ENCODE assay signal across 9 mouse cellular contexts in the genomic region with DNA sequence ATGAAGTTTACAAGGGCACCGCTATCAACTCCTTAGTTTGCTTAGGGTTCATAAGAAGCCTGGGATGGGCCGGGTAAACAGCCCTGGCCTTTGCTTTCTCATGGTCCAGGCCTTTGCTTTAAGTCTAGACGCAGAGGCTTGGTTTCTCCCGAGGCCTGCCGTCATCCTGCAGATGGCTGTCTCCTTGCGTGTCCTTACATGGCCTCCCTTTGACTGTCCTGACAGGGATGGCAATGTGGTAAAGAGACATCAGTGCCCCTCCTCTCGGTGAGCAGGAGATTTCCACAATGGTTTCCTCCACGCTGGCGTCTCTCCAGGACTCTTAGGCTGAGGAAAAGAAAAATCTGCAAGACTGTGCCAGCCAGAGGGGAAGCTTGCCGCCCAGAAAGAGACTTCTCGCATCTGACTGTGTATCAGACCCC. TPM values are rescaled to one million over a fixed set of nuclear protein-coding genes. Genes with fewer than 3 reads are reported as not detected.
A peak's percentile ranks its signal among the peaks of the same experiment; 100 is the strongest.
DNase-seq lines count a peak whose midpoint lies in the region; ATAC-seq and TF ChIP-seq lines count a peak whose summit lies in the region.
"Had no signal": no experiment of that assay in that cellular context is flagged by ENCODE, and none has a peak within 500 bp of the region (broad histone marks: within the 10 kb centered on the region; RNA-seq: fewer than 3 reads in every experiment).

No protein-coding gene starts in this region.

- H3K27me3 ChIP-seq in neural tube, embryonic 11.5 days (ENCODE audit: control insufficient read depth, insufficient read depth, low read length): no peaks in the 10 kb centered on the region
- no peaks in the 10 kb centered on the region for H3K27me3 ChIP-seq in intestine, embryonic 16.5 days (replicated peaks; ENCODE audit: control insufficient read depth, insufficient read depth, low read length)
- H3K27me3 ChIP-seq: Patski had no signal

- DNase-seq in neural tube, embryonic 11.5 days (ENCODE audit: low spot score): no peak
- no peak for DNase-seq in neural tube, embryonic 10.5 days (ENCODE audit: extremely low spot score, low spot score)
- DNase-seq in lung, adult 2 months: peak; percentile 23
- peak; percentile 25 for DNase-seq in retina, embryonic 14.5 days (ENCODE audit: low spot score)
- no peak for DNase-seq in thymus, postnatal 14 days
- no peak for DNase-seq in embryo, embryonic 11 days

- H3K4me2 ChIP-seq in neural tube, embryonic 11.5 days (ENCODE audit: low read depth): no peak overlapping the region
- H3K4me2 ChIP-seq in intestine, embryonic 16.5 days (ENCODE audit: low read depth, low read length): no peak overlapping the region

- no peak for TF ChIP-seq POLR2A in lung, adult 2 months (IDR thresholded peaks at IDR 0.05; ENCODE audit: borderline replicate concordance, extremely low read depth, low read depth, low read length)

- no peak for ATAC-seq in neural tube, embryonic 11.5 days (ENCODE audit: insufficient read depth, low FRiP score, low TSS enrichment)
- ATAC-seq in frontal cortex, adult (ENCODE audit: low TSS enrichment): peak; percentile 55
- ATAC-seq in intestine, embryonic 16.5 days: peak; percentile 64

- TF ChIP-seq CTCF in lung, adult 2 months (IDR thresholded peaks at IDR 0.05; ENCODE audit: insufficient read depth, low read length): no peak

- WGBS in neural tube, embryonic 11.5 days: 51% methylated on average over 11 of the region's 11 CpGs
- 41% methylated on average over 11 of the region's 11 CpGs for WGBS in intestine, embryonic 16.5 days
- WGBS in lung, adult 2 months: 26% methylated on average over 11 of the region's 11 CpGs

- H3K4me3 ChIP-seq in neural tube, embryonic 11.5 days (ENCODE audit: low read depth, low read length): no peak overlapping the region
- no peak overlapping the region for H3K4me3 ChIP-seq in intestine, embryonic 16.5 days (ENCODE audit: low read length)
- no peak overlapping the region for H3K4me3 ChIP-seq in lung, adult 2 months (replicated peaks; ENCODE audit: extremely low read depth, low read depth, low read length)

- peaks cover 49% of the 10 kb centered on the region for H3K4me1 ChIP-seq in neural tube, embryonic 11.5 days (ENCODE audit: control insufficient read depth, insufficient read depth, low read length)
- peaks cover 56% of the 10 kb centered on the region for H3K4me1 ChIP-seq in intestine, embryonic 16.5 days (ENCODE audit: control insufficient read depth, insufficient read depth, low read length)
- peaks cover 4% of the 10 kb centered on the region; the same call in 1 of the 2 replicates for H3K4me1 ChIP-seq in lung, adult 2 months (ENCODE audit: control insufficient read depth, insufficient read depth, low read length)

- H3K9me3 ChIP-seq in neural tube, embryonic 11.5 days (ENCODE audit: control insufficient read depth, low read length): no peaks in the 10 kb centered on the region
- H3K9me3 ChIP-seq in intestine, embryonic 16.5 days (ENCODE audit: control insufficient read depth, low read length): no peaks in the 10 kb centered on the region

- H3K9ac ChIP-seq in neural tube, embryonic 11.5 days (ENCODE audit: low read length): no peak overlapping the region
- H3K9ac ChIP-seq in intestine, embryonic 16.5 days (ENCODE audit: low read depth, low read length): 0 out of 2 replicates have a peak overlapping the region, but pooled peaks have one; percentile 9

- no peaks in the 10 kb centered on the region for H3K36me3 ChIP-seq in neural tube, embryonic 11.5 days (ENCODE audit: control insufficient read depth, insufficient read depth, low read length)
- H3K36me3 ChIP-seq in intestine, embryonic 16.5 days (ENCODE audit: control insufficient read depth, insufficient read depth, low read length): no peaks in the 10 kb centered on the region

- H3K27ac ChIP-seq in neural tube, embryonic 11.5 days (ENCODE audit: low read depth, low read length): peak overlapping the region; percentile 31; the same call in 1 of the 2 replicates
- H3K27ac ChIP-seq in intestine, embryonic 16.5 days (ENCODE audit: low read length): peak overlapping the region; percentile 49; the same call in 1 of the 2 replicates

RNA-seq across cellular contexts. Expression of a gene that starts 36.3 kb away (rescaled TPM):
- polyA plus RNA-seq in neural tube, embryonic 11.5 days (2014; fragmentation: Nextera tagmentation; extraction: Ambion mirVana): 9.8 and 10.1 TPM in 2 replicates
- 4.2 and 5.1 TPM in 2 replicates for polyA plus RNA-seq in intestine, embryonic 16.5 days (2015; fragmentation: Nextera tagmentation; extraction: Ambion mirVana)
- 4.3 and 5.3 TPM in 2 replicates for polyA plus RNA-seq in lung, adult 2 months (2012; rRNA removed)

Comparison
In these comparisons a context has a peak if more than half of its experiments do, and no peak if none do; other contexts are left out.
1. DNase-seq: peak in lung, adult 2 months (single experiment) and retina, embryonic 14.5 days (single experiment); none in neural tube, embryonic 11.5 days (single experiment), neural tube, embryonic 10.5 days (single experiment), thymus, postnatal 14 days (single experiment) and embryo, embryonic 11 days (single experiment).